Mouse (Mus musculus) heart, postnatal 0 days (tissue): Measurements from ENCODE around the gene Coq3.

ENCODE experiments used
- CTCF ChIP-seq: IDR thresholded peaks from 2 replicates; pipeline ENCODE4 v1.5.1; 2016; ENCODE audit warnings: antibody characterized with exemption, control low read depth, low read depth
- EP300 ChIP-seq: IDR thresholded peaks from 2 replicates; pipeline ENCODE4 v1.6.1; 2016; ENCODE audit warnings: antibody characterized with exemption, low read depth

DNA sequence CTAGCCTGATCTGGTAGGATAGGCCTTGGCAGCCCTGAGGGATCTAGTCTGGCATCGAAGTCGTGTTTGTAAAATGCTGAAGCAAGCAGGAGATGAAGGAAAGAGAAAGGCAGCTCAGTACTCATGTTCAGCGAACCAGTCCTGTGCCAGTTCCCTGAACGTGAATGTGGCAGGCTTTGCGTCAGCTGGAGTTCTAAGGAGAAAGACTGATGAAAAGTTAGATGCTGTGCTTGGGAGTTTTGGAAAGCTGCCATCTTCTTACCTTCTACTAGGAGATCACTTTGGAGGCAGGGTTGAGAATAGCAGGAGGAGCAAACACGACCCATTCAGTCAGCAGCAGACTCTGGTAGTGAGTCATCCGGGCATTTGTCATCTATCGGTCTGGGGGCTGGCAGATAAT is 6.4 kb downstream of the Coq3 start:
- TF ChIP-seq CTCF (no peak), EP300 (no peak)
